Mouse (Mus musculus) hindbrain, embryonic 11.5 days (tissue): ENCODE measurements around the gene Ccdc160. TPM values are rescaled to one million over a fixed set of nuclear protein-coding genes. Genes with fewer than 3 reads are reported as not detected.

Experiments used
- ATAC-seq: fragments of 200-750 bp; cut with Nextera tagmentation; 2 replicates; pipeline ENCODE4 v1.8.0; 2017; ENCODE audit warnings: mild to moderate bottlenecking, moderate TSS enrichment, moderate library complexity; ENCODE audit not compliant: low FRiP score
- DNase-seq: peaks from one replicate; pipeline ENCODE4 v3.0.0-alpha.2; 2015; ENCODE audit warnings: low spot score
- H3K27ac ChIP-seq: fragments of 300-500 bp; sonication (generic); 2 replicates; pipeline ENCODE4 v1.5.1; 2014; ENCODE audit warnings: mild to moderate bottlenecking, low read depth, low read length
- H3K27me3 ChIP-seq: fragments of 300-500 bp; sonication (generic); 2 replicates; pipeline ENCODE4 v1.6.1; 2014; ENCODE audit warnings: mild to moderate bottlenecking, low read length, moderate library complexity, mixed read lengths; ENCODE audit not compliant: control insufficient read depth, insufficient read depth
- H3K36me3 ChIP-seq: fragments of 300-500 bp; sonication (generic); 2 replicates; pipeline ENCODE4 v1.6.1; 2014; ENCODE audit warnings: mild to moderate bottlenecking, low read length, moderate library complexity, mixed read lengths; ENCODE audit not compliant: control insufficient read depth, insufficient read depth
- H3K4me1 ChIP-seq: fragments of 300-500 bp; sonication (generic); replicated peaks from 2 replicates; pipeline ENCODE4 v1.6.1; 2014; ENCODE audit warnings: low read length, mixed read lengths; ENCODE audit not compliant: control insufficient read depth, insufficient read depth
- H3K4me2 ChIP-seq: fragments of 300-500 bp; sonication (generic); replicated peaks from 2 replicates; pipeline ENCODE4 v1.6.1; 2014; ENCODE audit warnings: mild to moderate bottlenecking, low read depth, low read length
- H3K4me3 ChIP-seq: fragments of 300-500 bp; sonication (generic); 2 replicates; pipeline ENCODE4 v1.5.1; 2014; ENCODE audit warnings: low read depth, low read length
- H3K9ac ChIP-seq: fragments of 300-500 bp; sonication (generic); 2 replicates; pipeline ENCODE4 v1.6.1; 2014; ENCODE audit warnings: low read depth, low read length
- H3K9me3 ChIP-seq: fragments of 300-500 bp; sonication (generic); 2 replicates; pipeline ENCODE4 v1.6.1; 2016; ENCODE audit warnings: low read length; ENCODE audit not compliant: control insufficient read depth
- WGBS: fragments of 180-500 bp; shearing (Covaris S2); extraction: QIAGEN DNeasy Blood & Tissue Kit; methylation state at CpG from one replicate; pipeline ENCODE4 v1.1.7; 2014; 5-methylcytosine and 5-hydroxymethylcytosine counted together
- polyA plus RNA-seq: library from polyadenylated mRNA; unstranded; fragments of >200 nt; fragmentation: Nextera tagmentation; extraction: Ambion mirVana; gene quantifications from 2 replicates; pipeline ENCODE4 v1.2.1, GENCODE M21; 2014

Gene Ccdc160
- polyA plus RNA-seq, result 4.7 and 5.6 TPM in 2 replicates

DNA sequence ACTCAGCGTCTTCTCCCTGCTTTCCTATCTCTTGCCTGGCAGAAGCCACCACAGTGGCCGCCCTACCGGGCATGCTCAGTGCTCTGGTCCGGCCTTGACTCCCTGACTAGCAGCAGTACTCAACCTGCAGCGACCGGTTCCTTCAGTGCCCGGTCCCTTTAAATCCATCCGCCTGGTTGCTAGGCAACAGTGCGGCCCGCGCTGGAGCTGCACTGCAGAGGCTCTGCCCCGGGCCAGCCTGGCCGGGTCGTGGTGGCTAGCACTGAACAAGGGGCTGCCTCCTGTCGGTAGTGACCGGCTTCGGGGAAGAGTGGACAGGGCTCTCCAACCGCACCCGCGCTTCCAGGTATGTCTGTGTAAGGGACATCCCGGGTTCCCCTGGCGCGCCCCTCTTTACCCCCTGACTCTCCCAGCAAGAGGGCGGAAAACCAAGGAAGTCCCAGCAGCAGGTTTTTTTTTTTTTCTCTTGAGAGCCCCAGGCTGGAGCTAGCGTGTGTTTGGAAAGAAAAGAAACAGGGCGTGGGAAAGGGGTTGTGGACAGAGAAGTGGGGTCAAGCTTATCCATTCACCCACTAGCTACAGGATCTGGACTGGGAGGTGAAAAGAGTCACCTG lies at the start of gene Ccdc160:
TSS of gene Ccdc160 (plus strand) at position 221 of the 614 bp plus-strand sequence.
- no peaks in the 10 kb centered on the region for H3K9me3 ChIP-seq
- no peaks in the 10 kb centered on the region for H3K27me3 ChIP-seq
- no peaks in the 10 kb centered on the region for H3K36me3 ChIP-seq
- no peak within 1 kb of the TSS for H3K27ac ChIP-seq
- peak within 1 kb of the TSS; percentile 34 for H3K4me2 ChIP-seq
- peak within 1 kb of the TSS; percentile 22 for H3K4me3 ChIP-seq
- peak within 1 kb of the TSS; percentile 36; the same call in 1 of the 2 replicates for H3K9ac ChIP-seq
- 18% methylated on average over 26 of the region's 26 CpGs for whole genome bisulfite sequencing
- ATAC-seq (peak; percentile 99), DNase-seq (peak; percentile 87)
- no peaks in the 10 kb centered on the region for H3K4me1 ChIP-seq

DNA sequence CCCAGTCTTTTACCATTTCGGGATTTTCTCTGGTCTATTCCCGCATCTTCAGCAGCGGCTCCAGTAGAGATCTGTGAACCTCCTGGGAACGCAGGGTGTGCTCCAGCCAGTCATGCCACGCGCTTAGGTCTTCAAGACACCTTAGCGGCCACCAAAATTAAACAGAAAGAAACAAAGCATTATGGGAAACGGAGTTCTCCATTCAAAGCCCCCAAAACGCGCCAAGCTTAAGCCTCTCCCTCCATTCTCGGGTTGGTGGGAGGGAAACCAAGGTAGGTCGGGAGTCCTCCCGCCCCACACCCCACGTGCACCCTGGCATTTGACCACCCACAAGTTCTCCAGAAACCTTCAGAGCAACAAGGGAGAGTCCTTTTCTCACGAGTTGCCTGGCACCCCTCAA lies 47.2 kb upstream of the Ccdc160 start:
- 16% methylated on average over 12 of the region's 15 CpGs for WGBS
- Histone ChIP-seq H3K9me3 (no peaks in the 10 kb centered on the region), H3K27me3 (no peaks in the 10 kb centered on the region), H3K9ac (peak overlapping the region; percentile 37; the same call in 1 of the 2 replicates), H3K4me1 (no peaks in the 10 kb centered on the region), H3K36me3 (no peaks in the 10 kb centered on the region), H3K27ac (no peak overlapping the region), H3K4me2 (peak overlapping the region; percentile 81), H3K4me3 (peak overlapping the region; percentile 43)
- peak; percentile 40 for DNase-seq
- ATAC-seq, result no peak; the same call in 1 of the 2 replicates

DNA sequence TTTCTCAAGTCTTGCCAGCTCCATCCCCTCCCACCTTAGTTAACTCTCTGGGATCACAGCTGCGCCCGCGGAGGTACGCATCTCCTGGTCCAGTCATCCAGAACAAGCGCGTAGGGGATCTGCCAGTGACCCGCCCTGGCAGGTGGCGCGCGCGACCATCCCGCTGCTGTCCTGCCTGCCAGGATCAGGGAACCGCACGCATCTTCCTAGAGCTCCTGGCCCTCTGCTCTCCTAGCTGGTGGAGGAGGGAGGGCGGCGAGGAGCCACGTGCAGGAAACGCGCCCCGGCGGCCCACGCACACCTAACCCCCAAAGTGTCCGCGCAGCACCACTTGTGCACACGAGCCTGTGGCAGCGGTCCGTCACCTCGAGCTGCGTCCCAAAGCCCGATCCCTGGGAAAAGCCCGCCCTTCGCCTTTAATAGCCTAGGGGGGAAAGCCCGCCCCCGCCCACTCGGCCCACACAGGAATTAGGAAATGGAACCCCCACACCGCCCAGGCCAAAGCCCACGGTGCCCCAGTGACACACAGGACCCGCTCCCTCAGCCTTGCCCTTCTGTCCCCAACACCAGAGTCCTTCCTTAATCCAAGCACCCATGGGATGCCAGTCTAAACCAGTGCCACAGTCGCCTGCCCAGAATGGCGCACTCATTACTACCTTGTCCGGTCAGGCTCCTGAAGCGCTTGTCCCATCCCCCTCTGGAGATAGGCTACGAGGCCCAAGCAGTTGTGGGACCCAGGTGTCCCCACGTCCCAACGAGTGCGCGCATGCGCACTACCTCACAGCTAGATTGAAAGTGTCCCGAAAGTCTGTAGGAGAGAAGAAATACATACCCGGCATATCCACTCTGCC lies 46.6 kb upstream of the Ccdc160 start:
- 17% methylated on average over 49 of the region's 50 CpGs for WGBS
- Histone ChIP-seq H3K9ac (peak overlapping the region; percentile 37), H3K4me1 (no peaks in the 10 kb centered on the region), H3K4me3 (peak overlapping the region; percentile 43), H3K4me2 (peak overlapping the region; percentile 81), H3K36me3 (no peaks in the 10 kb centered on the region), H3K27me3 (no peaks in the 10 kb centered on the region), H3K27ac (no peak overlapping the region), H3K9me3 (no peaks in the 10 kb centered on the region)
- peak; percentile 45 for DNase-seq
- peak; percentile 64; the same call in 1 of the 2 replicates for ATAC-seq

DNA sequence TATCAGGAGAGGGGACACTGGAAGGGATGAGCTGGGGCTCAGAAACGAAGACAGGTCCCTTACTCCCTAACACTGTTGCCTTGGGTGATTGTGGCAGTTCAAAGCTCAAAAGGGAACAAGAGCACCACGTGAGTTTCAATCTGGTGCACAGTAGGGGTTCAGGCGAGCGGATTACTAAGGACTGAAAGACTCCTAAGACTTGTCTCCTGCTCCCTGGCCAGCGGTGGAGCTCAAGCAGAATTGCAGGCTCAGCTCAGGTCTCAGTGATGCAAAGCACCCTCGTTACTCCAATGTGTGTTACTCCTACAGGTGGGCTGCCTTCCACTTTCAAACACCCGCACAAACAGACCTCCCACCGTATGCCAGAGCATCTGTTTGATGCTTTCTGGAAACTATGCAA lies 45.5 kb upstream of the Ccdc160 start:
- no peak overlapping the region for H3K4me3 ChIP-seq
- 9% methylated on average over 8 of the region's 8 CpGs for WGBS
- no peak overlapping the region for H3K4me2 ChIP-seq
- no peak overlapping the region for H3K9ac ChIP-seq
- no peaks in the 10 kb centered on the region for H3K9me3 ChIP-seq
- H3K36me3 ChIP-seq, result no peaks in the 10 kb centered on the region
- ATAC-seq (no peak), DNase-seq (no peak)
- H3K27me3 ChIP-seq, result no peaks in the 10 kb centered on the region
- no peak overlapping the region for H3K27ac ChIP-seq
- no peaks in the 10 kb centered on the region for H3K4me1 ChIP-seq

DNA sequence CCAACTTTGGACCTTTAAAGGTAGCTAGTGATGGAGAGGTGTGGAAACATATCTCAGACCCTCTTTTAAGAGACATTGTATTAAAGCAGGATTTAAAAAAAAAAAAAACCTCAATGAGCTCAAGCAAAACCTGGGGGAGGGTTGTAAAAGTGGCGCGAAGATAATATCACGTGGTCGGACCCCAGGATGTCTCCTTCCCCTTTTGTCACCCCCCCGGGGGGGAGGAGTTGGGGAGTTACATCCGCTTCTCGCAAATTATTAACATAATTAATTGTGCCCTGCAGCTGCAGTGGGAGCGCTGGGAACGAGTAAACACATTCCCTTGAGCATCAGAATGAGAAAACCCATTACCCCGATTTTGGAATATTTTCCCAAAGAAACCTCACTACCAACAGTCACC lies 45.1 kb upstream of the Ccdc160 start:
- DNase-seq (no peak), ATAC-seq (no peak)
- H3K9me3 ChIP-seq, result no peaks in the 10 kb centered on the region
- 0 out of 2 replicates have a peak overlapping the region, but pooled peaks have one; percentile 14 for H3K4me2 ChIP-seq
- WGBS, result 26% methylated on average over 10 of the region's 10 CpGs
- no peaks in the 10 kb centered on the region for H3K27me3 ChIP-seq
- no peak overlapping the region for H3K9ac ChIP-seq
- no peak overlapping the region for H3K27ac ChIP-seq
- H3K36me3 ChIP-seq, result no peaks in the 10 kb centered on the region
- H3K4me1 ChIP-seq, result no peaks in the 10 kb centered on the region
- no peak overlapping the region for H3K4me3 ChIP-seq

DNA sequence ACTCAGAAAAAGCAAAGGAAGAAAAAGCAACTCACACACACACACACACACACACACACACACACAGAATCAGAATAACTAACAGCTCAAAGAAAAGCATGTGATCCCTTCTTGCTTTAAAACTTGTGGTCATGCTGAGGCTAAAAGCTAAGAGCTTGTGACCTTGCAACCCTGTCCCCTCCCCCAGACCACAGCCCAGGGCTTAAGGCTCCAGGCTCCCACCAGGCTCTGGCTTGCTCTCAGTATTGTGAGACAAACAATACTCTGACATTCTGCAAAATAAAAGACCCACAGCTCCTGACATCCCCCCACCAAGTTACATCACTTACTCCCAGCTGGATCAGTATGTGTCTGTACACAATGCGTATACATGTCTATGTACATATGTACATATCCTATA lies 44.2 kb upstream of the Ccdc160 start:
- ATAC-seq, result no peak
- WGBS, result 15% methylated on average over 1 of the region's 1 CpGs

DNA sequence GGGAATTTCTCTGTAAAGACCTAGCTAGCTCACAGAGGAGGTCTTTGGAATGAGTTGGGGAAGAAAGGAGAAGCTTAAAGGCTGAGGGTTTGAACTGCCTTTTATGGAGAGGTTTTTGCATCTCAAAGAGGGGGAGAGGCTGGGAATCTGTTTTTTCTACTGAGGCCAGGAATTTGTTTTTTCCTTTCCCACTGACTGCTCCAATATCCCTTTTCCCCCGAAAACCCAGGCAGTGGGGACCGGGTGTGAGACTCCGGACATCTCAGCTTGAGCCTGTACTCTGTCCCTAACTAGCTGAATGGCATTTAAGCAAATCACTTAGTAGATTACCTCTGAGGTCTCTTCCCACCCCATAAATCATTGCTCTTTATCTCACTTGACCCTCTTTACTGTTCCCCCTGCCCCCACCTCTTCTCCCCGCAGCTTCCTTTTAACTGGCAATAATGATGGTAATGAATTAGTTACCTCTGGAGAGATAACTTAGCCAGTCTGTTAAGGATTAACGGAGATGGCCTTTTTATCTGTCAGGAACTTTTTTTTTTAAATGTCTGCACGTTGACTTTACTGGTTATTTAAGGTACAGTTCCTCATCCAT lies 37.4 kb upstream of the Ccdc160 start:
- Histone ChIP-seq H3K9ac (no peak overlapping the region), H3K36me3 (no peaks in the 10 kb centered on the region), H3K4me2 (no peak overlapping the region), H3K27ac (no peak overlapping the region), H3K9me3 (no peaks in the 10 kb centered on the region), H3K27me3 (no peaks in the 10 kb centered on the region), H3K4me3 (no peak overlapping the region), H3K4me1 (no peaks in the 10 kb centered on the region)
- ATAC-seq (no peak), DNase-seq (no peak)
- WGBS, result 26% methylated on average over 6 of the region's 6 CpGs

More for the DNA sequence above, 44.2 kb upstream of the Ccdc160 start:
- H3K36me3 ChIP-seq, result no peaks in the 10 kb centered on the region
- no peaks in the 10 kb centered on the region for H3K9me3 ChIP-seq
- peak; percentile 40 for DNase-seq
- no peaks in the 10 kb centered on the region for H3K4me1 ChIP-seq
- H3K4me3 ChIP-seq, result no peak overlapping the region
- no peak overlapping the region for H3K4me2 ChIP-seq
- H3K27me3 ChIP-seq, result no peaks in the 10 kb centered on the region
- H3K27ac ChIP-seq, result no peak overlapping the region
- H3K9ac ChIP-seq, result no peak overlapping the region

DNA sequence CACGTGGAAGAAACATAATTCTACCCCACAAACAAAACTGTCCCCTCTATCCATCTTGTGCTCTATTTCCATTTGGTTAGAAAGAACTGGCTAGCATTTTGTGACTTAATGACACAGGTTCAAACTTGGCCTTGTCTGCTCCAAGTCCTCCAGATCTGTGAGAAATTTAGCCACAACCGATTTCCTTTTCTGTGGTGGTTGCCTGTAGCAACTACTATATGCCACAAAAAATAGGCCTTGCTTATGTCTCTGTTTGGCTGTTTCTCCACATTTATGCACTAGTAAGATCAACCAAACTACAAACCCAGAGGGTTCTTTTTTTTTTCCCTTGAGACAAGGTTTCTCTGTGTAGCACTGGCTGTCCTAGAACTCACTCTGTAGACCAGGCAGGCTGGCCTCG lies 33.8 kb upstream of the Ccdc160 start:
- H3K27me3 ChIP-seq, result no peaks in the 10 kb centered on the region
- DNase-seq (no peak), ATAC-seq (no peak)
- WGBS, result 88% methylated on average over 3 of the region's 3 CpGs
- H3K9ac ChIP-seq, result no peak overlapping the region
- H3K4me3 ChIP-seq, result no peak overlapping the region
- no peaks in the 10 kb centered on the region for H3K4me1 ChIP-seq
- no peak overlapping the region for H3K27ac ChIP-seq
- no peaks in the 10 kb centered on the region for H3K36me3 ChIP-seq
- H3K4me2 ChIP-seq, result no peak overlapping the region
- no peaks in the 10 kb centered on the region for H3K9me3 ChIP-seq
